Mouse (Mus musculus): Measurements from ENCODE around the gene Smc1b. TPM values are rescaled to one million over a fixed set of nuclear protein-coding genes. Genes with fewer than 3 reads are reported as not detected.
A peak's percentile ranks its signal among the peaks of the same experiment; 100 is the strongest.

Smc1b gene
- polyA plus RNA-seq, 1 experiment = 0.21 TPM

- DNase-seq (ENCODE audit: low spot score) = no peak
These were observed 109.6 kb downstream of the Smc1b start for GRCm38 (mm10) chr15:85022211-85022610.

- peak; percentile 66 for DNase-seq (ENCODE audit: low spot score)
These were observed 114.7 kb downstream of the Smc1b start, which contains the start of gene Upk3a for GRCm38 (mm10) chr15:85016951-85017664. Upk3a (plus strand) TSS chr15:85017141.

GRCm38 (mm10) chr15:85015771-85016170 is 116.0 kb downstream of the Smc1b start:
- no peak for DNase-seq (ENCODE audit: low spot score)

Other genes with a start within 250 kb of the Smc1b start
- 0.52 and 0.63 TPM in 2 replicates for gene Gm29666, start 211.9 kb downstream of the Smc1b start, polyA plus RNA-seq (2012; rRNA removed)
- 10.1 and 13.9 TPM in 2 replicates for gene Nup50, start 208.6 kb downstream of the Smc1b start, polyA plus RNA-seq (2012; rRNA removed)
- gene 5031439G07Rik, start 143.4 kb downstream of the Smc1b start, polyA plus RNA-seq (2012; rRNA removed) = 21.5 and 28.5 TPM in 2 replicates
- 1,094 and 1,493 TPM in 2 replicates for gene Upk3a, start 114.8 kb downstream of the Smc1b start, polyA plus RNA-seq (2012; rRNA removed)
- 45.2 and 45.9 TPM in 2 replicates for gene Fam118a, start 103.0 kb downstream of the Smc1b start, polyA plus RNA-seq (2012; rRNA removed)
- gene Ribc2, start 114 bp upstream of the Smc1b start, polyA plus RNA-seq (2012; rRNA removed) = 0.63 and 0.83 TPM in 2 replicates
- gene Fbln1, start 74.0 kb upstream of the Smc1b start, polyA plus RNA-seq (2012; rRNA removed) = 489 and 829 TPM in 2 replicates
- gene Atxn10, start 204.3 kb upstream of the Smc1b start, polyA plus RNA-seq (2012; rRNA removed) = 119 and 122 TPM in 2 replicates